Mouse (Mus musculus) liver, embryonic 12.5 days (tissue): Measurements from ENCODE around the gene Clrn2. TPM values are rescaled to one million over a fixed set of nuclear protein-coding genes. Genes with fewer than 3 reads are reported as not detected.
A peak's percentile ranks its signal among the peaks of the same experiment; 100 is the strongest.

Experiments
- ATAC-seq: fragments of 200-750 bp; cut with Nextera tagmentation; 2 replicates; pipeline ENCODE4 v1.8.0; 2017; ENCODE audit warnings: moderate number of reproducible peaks, mild to moderate bottlenecking, moderate library complexity
- H3K27ac ChIP-seq: fragments of 300-500 bp; sonication (generic); 2 replicates; pipeline ENCODE4 v1.5.1; 2016; ENCODE audit warnings: mild to moderate bottlenecking
- H3K27me3 ChIP-seq: fragments of 300-500 bp; sonication (generic); replicated peaks from 2 replicates; pipeline ENCODE4 v1.6.1; 2016; ENCODE audit warnings: mild to moderate bottlenecking, moderate library complexity
- H3K36me3 ChIP-seq: fragments of 300-500 bp; sonication (generic); 2 replicates; pipeline ENCODE4 v1.6.1; 2016; ENCODE audit warnings: mild to moderate bottlenecking, moderate library complexity
- H3K4me1 ChIP-seq: fragments of 300-500 bp; sonication (generic); 2 replicates; pipeline ENCODE4 v1.6.1; 2016
- H3K4me2 ChIP-seq: fragments of 300-500 bp; sonication (generic); 2 replicates; pipeline ENCODE4 v1.6.1; 2016; ENCODE audit warnings: mild to moderate bottlenecking, moderate library complexity
- H3K4me3 ChIP-seq: fragments of 300-500 bp; sonication (generic); 2 replicates; pipeline ENCODE4 v1.5.1; 2016; ENCODE audit warnings: mild to moderate bottlenecking, moderate library complexity
- H3K9ac ChIP-seq: fragments of 300-500 bp; sonication (generic); 2 replicates; pipeline ENCODE4 v1.6.1; 2016; ENCODE audit warnings: mild to moderate bottlenecking, moderate library complexity
- H3K9me3 ChIP-seq: fragments of 300-500 bp; sonication (generic); replicated peaks from 2 replicates; pipeline ENCODE4 v1.6.1; 2016; ENCODE audit warnings: mild to moderate bottlenecking, moderate library complexity
- WGBS: fragments of 180-500 bp; shearing (Covaris S2); methylation state at CpG from one replicate; pipeline ENCODE4 v1.1.7; 2016; ENCODE audit not compliant: insufficient replicate concordance; 5-methylcytosine and 5-hydroxymethylcytosine counted together
- polyA plus RNA-seq: library from polyadenylated mRNA; unstranded; fragments of >200 nt; fragmentation: Nextera tagmentation; extraction: Ambion mirVana; gene quantifications from 2 replicates; pipeline ENCODE4 v1.2.1, GENCODE M21; 2016

Clrn2 gene
- polyA plus RNA-seq, 1 experiment from 2014 or later = not detected

GRCm38 (mm10) chr5:45435967-45436950 is 17.3 kb upstream of the Clrn2 start:
- Histone ChIP-seq H3K9ac (no peak overlapping the region), H3K4me1 (no peaks in the 10 kb centered on the region), H3K27ac (no peak overlapping the region), H3K9me3 (no peaks in the 10 kb centered on the region), H3K4me2 (no peak overlapping the region), H3K4me3 (no peak overlapping the region), H3K27me3 (no peaks in the 10 kb centered on the region), H3K36me3 (peaks cover 64% of the 10 kb centered on the region)
- ATAC-seq = no peak
- WGBS = 81% methylated on average over 14 of the region's 14 CpGs

GRCm38 (mm10) chr5:45437826-45438225 is 15.7 kb upstream of the Clrn2 start:
- H3K4me1 ChIP-seq = no peaks in the 10 kb centered on the region
- H3K4me2 ChIP-seq = no peak overlapping the region
- WGBS = 68% methylated on average over 4 of the region's 4 CpGs
- ATAC-seq = no peak
- no peak overlapping the region for H3K9ac ChIP-seq
- H3K36me3 ChIP-seq = peaks cover 66% of the 10 kb centered on the region
- H3K27me3 ChIP-seq = no peaks in the 10 kb centered on the region
- no peak overlapping the region for H3K4me3 ChIP-seq
- no peak overlapping the region for H3K27ac ChIP-seq
- H3K9me3 ChIP-seq = no peaks in the 10 kb centered on the region

GRCm38 (mm10) chr5:45438301-45438700 is 15.2 kb upstream of the Clrn2 start:
- Histone ChIP-seq H3K9me3 (no peaks in the 10 kb centered on the region), H3K27ac (no peak overlapping the region), H3K4me2 (no peak overlapping the region), H3K4me1 (no peaks in the 10 kb centered on the region), H3K27me3 (no peaks in the 10 kb centered on the region), H3K36me3 (peaks cover 65% of the 10 kb centered on the region), H3K4me3 (no peak overlapping the region), H3K9ac (no peak overlapping the region)
- no peak for ATAC-seq
- WGBS = 76% methylated on average over 8 of the region's 8 CpGs

GRCm38 (mm10) chr5:45441124-45441523 is 12.4 kb upstream of the Clrn2 start:
- Histone ChIP-seq H3K4me2 (no peak overlapping the region), H3K9me3 (no peaks in the 10 kb centered on the region), H3K27me3 (no peaks in the 10 kb centered on the region), H3K4me1 (no peaks in the 10 kb centered on the region), H3K9ac (no peak overlapping the region), H3K27ac (no peak overlapping the region), H3K36me3 (peaks cover 55% of the 10 kb centered on the region), H3K4me3 (no peak overlapping the region)
- no peak for ATAC-seq
- 57% methylated on average over 3 of the region's 3 CpGs for WGBS

GRCm38 (mm10) chr5:45441745-45442144 is 11.8 kb upstream of the Clrn2 start:
- no peaks in the 10 kb centered on the region for H3K4me1 ChIP-seq
- H3K9me3 ChIP-seq = no peaks in the 10 kb centered on the region
- ATAC-seq = no peak
- 63% methylated on average over 3 of the region's 3 CpGs for WGBS
- no peaks in the 10 kb centered on the region for H3K27me3 ChIP-seq
- H3K27ac ChIP-seq = no peak overlapping the region
- no peak overlapping the region for H3K9ac ChIP-seq
- no peak overlapping the region for H3K4me2 ChIP-seq
- no peak overlapping the region for H3K4me3 ChIP-seq
- H3K36me3 ChIP-seq = peaks cover 55% of the 10 kb centered on the region

- 69% methylated on average over 8 of the region's 8 CpGs for WGBS
- ATAC-seq = 0 out of 2 replicates have a peak, but pooled peaks have one; percentile 28
- peaks cover 36% of the 10 kb centered on the region for H3K36me3 ChIP-seq
Measured at GRCm38 (mm10) chr5:45444130-45444832, 9.3 kb upstream of the Clrn2 start.

GRCm38 (mm10) chr5:45448676-45449075 is 4.9 kb upstream of the Clrn2 start:
- peak overlapping the region; percentile 73; the same call in 1 of the 2 replicates for H3K9ac ChIP-seq
- H3K4me3 ChIP-seq = peak overlapping the region; percentile 71
- peaks cover 25% of the 10 kb centered on the region for H3K4me1 ChIP-seq
- peaks cover 16% of the 10 kb centered on the region for H3K36me3 ChIP-seq
- H3K27me3 ChIP-seq = 0 out of 2 replicates have a peak, but pooled peaks cover 3% of the 10 kb centered on the region
- no peaks in the 10 kb centered on the region for H3K9me3 ChIP-seq
- H3K4me2 ChIP-seq = peak overlapping the region; percentile 99
- ATAC-seq = no peak
- 62% methylated on average over 5 of the region's 5 CpGs for WGBS
- no peak overlapping the region for H3K27ac ChIP-seq

More at GRCm38 (mm10) chr5:45444130-45444832, 9.3 kb upstream of the Clrn2 start:
- Histone ChIP-seq H3K27ac (no peak overlapping the region), H3K9me3 (no peaks in the 10 kb centered on the region), H3K4me2 (no peak overlapping the region), H3K4me3 (no peak overlapping the region), H3K4me1 (peaks cover 11% of the 10 kb centered on the region), H3K27me3 (no peaks in the 10 kb centered on the region), H3K9ac (no peak overlapping the region)

- Histone ChIP-seq H3K4me2 (peak overlapping the region; percentile 99), H3K4me3 (peak overlapping the region; percentile 71), H3K27ac (peak overlapping the region; percentile 79; the same call in 1 of the 2 replicates), H3K27me3 (0 out of 2 replicates have a peak, but pooled peaks cover 5% of the 10 kb centered on the region), H3K4me1 (peaks cover 25% of the 10 kb centered on the region), H3K9ac (peak overlapping the region; percentile 73), H3K36me3 (peaks cover 11% of the 10 kb centered on the region), H3K9me3 (no peaks in the 10 kb centered on the region)
- 2% methylated on average over 8 of the region's 8 CpGs for WGBS
- ATAC-seq = no peak
Measured at GRCm38 (mm10) chr5:45449206-45449605, 4.3 kb upstream of the Clrn2 start.

GRCm38 (mm10) chr5:45449831-45450716 is 3.5 kb upstream of the Clrn2 start, which contains the start of gene Qdpr:
Gene Qdpr (minus strand): TSS chr5:45450236.
- Histone ChIP-seq H3K4me3 (peak within 1 kb of the TSS; percentile 71), H3K27ac (peak within 1 kb of the TSS; percentile 79), H3K4me1 (peaks cover 25% of the 10 kb centered on the region), H3K36me3 (peaks cover 7% of the 10 kb centered on the region), H3K9me3 (no peaks in the 10 kb centered on the region), H3K9ac (peak within 1 kb of the TSS; percentile 73), H3K4me2 (peak within 1 kb of the TSS; percentile 99), H3K27me3 (0 out of 2 replicates have a peak, but pooled peaks cover 5% of the 10 kb centered on the region)
- WGBS = 2% methylated on average over 70 of the region's 70 CpGs
- ATAC-seq = peak; percentile 97

GRCm38 (mm10) chr5:45454456-45454855 is 905 bp downstream of the Clrn2 start:
- Histone ChIP-seq H3K4me1 (peaks cover 12% of the 10 kb centered on the region), H3K9ac (no peak overlapping the region), H3K27ac (no peak overlapping the region), H3K27me3 (0 out of 2 replicates have a peak, but pooled peaks cover 5% of the 10 kb centered on the region), H3K4me2 (no peak overlapping the region), H3K36me3 (no peaks in the 10 kb centered on the region), H3K4me3 (no peak overlapping the region), H3K9me3 (no peaks in the 10 kb centered on the region)
- ATAC-seq = no peak
- 40% methylated on average over 9 of the region's 9 CpGs for WGBS

GRCm38 (mm10) chr5:45472880-45473450 is 19.4 kb downstream of the Clrn2 start:
- Histone ChIP-seq H3K27me3 (peaks cover 6% of the 10 kb centered on the region), H3K36me3 (no peaks in the 10 kb centered on the region), H3K4me2 (no peak overlapping the region), H3K4me1 (no peaks in the 10 kb centered on the region), H3K9ac (no peak overlapping the region), H3K27ac (no peak overlapping the region), H3K9me3 (no peaks in the 10 kb centered on the region), H3K4me3 (no peak overlapping the region)
- ATAC-seq = no peak
- 28% methylated on average over 7 of the region's 7 CpGs for WGBS
